In genomic region chr14:48302471-48303186, GRCm38 (mm10) we compare ENCODE assay signal across 16 mouse cellular contexts.
DNase-seq lines count a peak whose midpoint lies in the region; ATAC-seq and TF ChIP-seq lines count a peak whose summit lies in the region.
"Had no signal": no experiment of that assay in that cellular context is flagged by ENCODE, and none has a peak within 500 bp of the region (broad histone marks: within the 10 kb centered on the region; RNA-seq: fewer than 3 reads in every experiment).

No protein-coding gene starts in this region.

- intact Hi-C loops in heart, adult 2 months (cut with DNase I) = no loop called here
- intact Hi-C loops in heart, postnatal 25 days (cut with DNase I) = no loop called here

- no peaks in the 10 kb centered on the region for H3K36me3 ChIP-seq in heart, adult 2 months (ENCODE audit: control insufficient read depth, insufficient read depth, low read length)
- H3K36me3 ChIP-seq in lung, embryonic 14.5 days (ENCODE audit: insufficient read depth) = no peaks in the 10 kb centered on the region
- no peaks in the 10 kb centered on the region for H3K36me3 ChIP-seq in heart, embryonic 12.5 days
- no peaks in the 10 kb centered on the region for H3K36me3 ChIP-seq in limb, embryonic 14.5 days (ENCODE audit: control insufficient read depth, insufficient read depth, low read length)
- H3K36me3 ChIP-seq: midbrain, embryonic 12.5 days had no signal

- DNase-seq in heart, adult 2 months = no peak
- no peak for DNase-seq in heart, postnatal 25 days (ENCODE audit: low spot score)
- DNase-seq in lung, embryonic 14.5 days = peak; percentile 7
- no peak for DNase-seq in lung, adult 2 months
- DNase-seq in limb, embryonic 14.5 days (ENCODE audit: low spot score) = no peak
- DNase-seq in cerebellum, adult 11 months = no peak
- no peak for DNase-seq in adrenal gland, adult (ENCODE audit: inconsistent age in 2 of 2, low spot score in 1 of 2)
- DNase-seq: cerebellum, postnatal 14 days; gastrocnemius, adult 2 months; kidney, postnatal 25 days; liver, postnatal 0 days; retina, postnatal 1 day; thymus, postnatal 25 days had no signal

- WGBS in heart, adult 2 months = 59% methylated on average over 10 of the region's 10 CpGs
- 71% methylated on average over 10 of the region's 10 CpGs for WGBS in lung, embryonic 14.5 days
- WGBS in lung, adult 2 months = 61% methylated on average over 10 of the region's 10 CpGs
- WGBS in heart, embryonic 12.5 days = 49% methylated on average over 10 of the region's 10 CpGs
- 68% methylated on average over 10 of the region's 10 CpGs for WGBS in limb, embryonic 14.5 days

- TF ChIP-seq POLR2A in heart, adult 2 months (IDR thresholded peaks at IDR 0.05; ENCODE audit: insufficient read depth, low read depth, low read length) = no peak
- no peak for TF ChIP-seq POLR2A in lung, adult 2 months (IDR thresholded peaks at IDR 0.05; ENCODE audit: borderline replicate concordance, extremely low read depth, low read depth, low read length)
- TF ChIP-seq POLR2A in limb, embryonic 14.5 days (IDR thresholded peaks at IDR 0.05; ENCODE audit: borderline replicate concordance, extremely low read depth, insufficient read depth, insufficient read length) = no peak

- H3K4me3 ChIP-seq in heart, adult 2 months = no peak overlapping the region
- H3K4me3 ChIP-seq in lung, embryonic 14.5 days (ENCODE audit: low read depth, low read length) = no peak overlapping the region
- H3K4me3 ChIP-seq in lung, adult 2 months (replicated peaks; ENCODE audit: extremely low read depth, low read depth, low read length) = no peak overlapping the region
- H3K4me3 ChIP-seq in heart, embryonic 12.5 days = no peak overlapping the region
- H3K4me3 ChIP-seq in limb, embryonic 14.5 days (replicated peaks; ENCODE audit: low read length) = no peak overlapping the region
- H3K4me3 ChIP-seq: gastrocnemius, adult 2 months; midbrain, embryonic 12.5 days had no signal

- ATAC-seq in lung, embryonic 14.5 days (ENCODE audit: insufficient read depth) = peak; percentile 52; the same call in 1 of the 2 replicates
- peak; percentile 45; the same call in 1 of the 2 replicates for ATAC-seq in heart, embryonic 12.5 days (ENCODE audit: insufficient number of reproducible peaks, low FRiP score)
- ATAC-seq in limb, embryonic 14.5 days (ENCODE audit: low FRiP score, low read depth) = 0 out of 2 replicates have a peak, but pooled peaks have one; percentile 9
- ATAC-seq: liver, postnatal 0 days had no signal

- H3K27ac ChIP-seq in heart, adult 2 months = peak overlapping the region; percentile 49
- no peak overlapping the region for H3K27ac ChIP-seq in lung, embryonic 14.5 days (ENCODE audit: low read depth)
- peak overlapping the region; percentile 39 for H3K27ac ChIP-seq in heart, embryonic 12.5 days (ENCODE audit: poor library complexity, severe bottlenecking)
- H3K27ac ChIP-seq in limb, embryonic 14.5 days (replicated peaks; ENCODE audit: low read depth, low read length) = no peak overlapping the region
- H3K27ac ChIP-seq: hindbrain, postnatal 0 days; midbrain, embryonic 12.5 days had no signal

- TF ChIP-seq EP300 in heart, adult 2 months (IDR thresholded peaks at IDR 0.05; ENCODE audit: insufficient read depth, low read depth, low read length) = no peak

- H3K4me1 ChIP-seq in heart, adult 2 months (ENCODE audit: control insufficient read depth, insufficient read depth, low read length) = peaks cover 2% of the 10 kb centered on the region; the same call in 1 of the 2 replicates
- 0 out of 2 replicates have a peak, but pooled peaks cover 2% of the 10 kb centered on the region for H3K4me1 ChIP-seq in lung, embryonic 14.5 days (ENCODE audit: insufficient read depth)
- no peaks in the 10 kb centered on the region for H3K4me1 ChIP-seq in lung, adult 2 months (ENCODE audit: control insufficient read depth, insufficient read depth, low read length)
- H3K4me1 ChIP-seq in heart, embryonic 12.5 days (replicated peaks) = peaks cover 19% of the 10 kb centered on the region
- peaks cover 10% of the 10 kb centered on the region for H3K4me1 ChIP-seq in limb, embryonic 14.5 days (ENCODE audit: control insufficient read depth, insufficient read depth, low read length)
- H3K4me1 ChIP-seq: midbrain, embryonic 12.5 days had no signal

- no peaks in the 10 kb centered on the region; the same call in 1 of the 2 replicates for H3K9me3 ChIP-seq in lung, embryonic 14.5 days (ENCODE audit: low read depth, low read length)
- H3K9me3 ChIP-seq in heart, embryonic 12.5 days (replicated peaks) = peaks cover 8% of the 10 kb centered on the region
- H3K9me3 ChIP-seq in limb, embryonic 14.5 days (ENCODE audit: control insufficient read depth, low read length) = no peaks in the 10 kb centered on the region
- H3K9me3 ChIP-seq: midbrain, embryonic 12.5 days had no signal

- no peaks in the 10 kb centered on the region for H3K27me3 ChIP-seq in heart, adult 2 months (ENCODE audit: control insufficient read depth, insufficient read depth, low read length)
- H3K27me3 ChIP-seq in lung, embryonic 14.5 days (ENCODE audit: insufficient read depth, low read length) = no peaks in the 10 kb centered on the region
- no peaks in the 10 kb centered on the region for H3K27me3 ChIP-seq in heart, embryonic 12.5 days (replicated peaks)
- H3K27me3 ChIP-seq in limb, embryonic 14.5 days (ENCODE audit: control insufficient read depth, insufficient read depth, low read length) = no peaks in the 10 kb centered on the region; the same call in 1 of the 2 replicates
- H3K27me3 ChIP-seq: midbrain, embryonic 12.5 days had no signal

- H3K79me2 ChIP-seq in heart, adult 2 months (replicated peaks; ENCODE audit: control insufficient read depth, insufficient read depth, low read length) = no peaks in the 10 kb centered on the region

- no peak for TF ChIP-seq CTCF in heart, adult 2 months (IDR thresholded peaks at IDR 0.05)
- TF ChIP-seq CTCF in lung, embryonic 14.5 days (IDR thresholded peaks at IDR 0.05; ENCODE audit: low read depth) = no peak
- TF ChIP-seq CTCF in lung, adult 2 months (IDR thresholded peaks at IDR 0.05; ENCODE audit: insufficient read depth, low read length) = no peak

- H3K4me2 ChIP-seq in lung, embryonic 14.5 days = no peak overlapping the region
- H3K4me2 ChIP-seq in heart, embryonic 12.5 days = peak overlapping the region; percentile 16; the same call in 1 of the 2 replicates
- no peak overlapping the region for H3K4me2 ChIP-seq in limb, embryonic 14.5 days (replicated peaks; ENCODE audit: low read depth, low read length, severe bottlenecking)
- H3K4me2 ChIP-seq: midbrain, embryonic 12.5 days had no signal

- H3K9ac ChIP-seq in heart, adult 2 months (ENCODE audit: low read depth, low read length) = no peak overlapping the region
- no peak overlapping the region for H3K9ac ChIP-seq in lung, embryonic 14.5 days
- no peak overlapping the region for H3K9ac ChIP-seq in heart, embryonic 12.5 days
- H3K9ac ChIP-seq in limb, embryonic 14.5 days (ENCODE audit: low read depth, low read length, severe bottlenecking) = no peak overlapping the region
- H3K9ac ChIP-seq: liver, postnatal 0 days; midbrain, embryonic 12.5 days had no signal

Comparison
In these comparisons a context has a peak if more than half of its experiments do, and no peak if none do; other contexts are left out.
1. H3K27ac ChIP-seq: peak in heart, adult 2 months (single experiment) and heart, embryonic 12.5 days (single experiment); none in lung, embryonic 14.5 days (single experiment) and limb, embryonic 14.5 days (single experiment).
2. Peak in every context shown above with its lines, with median percentiles within 50 percentile points of each other: ATAC-seq.